Mouse (Mus musculus) brown adipose tissue, adult 24 weeks (tissue): ENCODE results near the gene Ifngr1. TPM values are rescaled to one million over a fixed set of nuclear protein-coding genes. Genes with fewer than 3 reads are reported as not detected.
"Not testable (repeated sequence)": the region's sequence is repeated elsewhere in the genome, so short reads cannot be mapped to it uniquely, and the experiment has no call there.

ENCODE experiments used
- H3K27ac ChIP-seq: fragments of 200-500 bp; replicated peaks from 2 replicates; pipeline ENCODE4 v1.5.1; 2012; ENCODE audit warnings: low read depth, mild to moderate bottlenecking, low read length
- H3K4me1 ChIP-seq: fragments of 200-500 bp; 2 replicates; pipeline ENCODE4 v1.6.1; 2012; ENCODE audit warnings: low read length, mixed read lengths; ENCODE audit not compliant: control insufficient read depth, insufficient read depth, insufficient read length
- H3K4me3 ChIP-seq: fragments of 200-500 bp; 2 replicates; pipeline ENCODE4 v1.5.1; 2012; ENCODE audit warnings: low read depth, mild to moderate bottlenecking, low read length, moderate library complexity; ENCODE audit not compliant: insufficient read depth
- polyA plus RNA-seq: library from polyadenylated mRNA; stranded (reverse); fragments of >200 nt; gene quantifications from 2 replicates; pipeline ENCODE4 v1.2.4, GENCODE M21; 2012; ENCODE audit not compliant: missing spikeins, insufficient read depth, insufficient read length

Gene Ifngr1
- polyA plus RNA-seq, 1 experiment = 46.2 TPM

DNA sequence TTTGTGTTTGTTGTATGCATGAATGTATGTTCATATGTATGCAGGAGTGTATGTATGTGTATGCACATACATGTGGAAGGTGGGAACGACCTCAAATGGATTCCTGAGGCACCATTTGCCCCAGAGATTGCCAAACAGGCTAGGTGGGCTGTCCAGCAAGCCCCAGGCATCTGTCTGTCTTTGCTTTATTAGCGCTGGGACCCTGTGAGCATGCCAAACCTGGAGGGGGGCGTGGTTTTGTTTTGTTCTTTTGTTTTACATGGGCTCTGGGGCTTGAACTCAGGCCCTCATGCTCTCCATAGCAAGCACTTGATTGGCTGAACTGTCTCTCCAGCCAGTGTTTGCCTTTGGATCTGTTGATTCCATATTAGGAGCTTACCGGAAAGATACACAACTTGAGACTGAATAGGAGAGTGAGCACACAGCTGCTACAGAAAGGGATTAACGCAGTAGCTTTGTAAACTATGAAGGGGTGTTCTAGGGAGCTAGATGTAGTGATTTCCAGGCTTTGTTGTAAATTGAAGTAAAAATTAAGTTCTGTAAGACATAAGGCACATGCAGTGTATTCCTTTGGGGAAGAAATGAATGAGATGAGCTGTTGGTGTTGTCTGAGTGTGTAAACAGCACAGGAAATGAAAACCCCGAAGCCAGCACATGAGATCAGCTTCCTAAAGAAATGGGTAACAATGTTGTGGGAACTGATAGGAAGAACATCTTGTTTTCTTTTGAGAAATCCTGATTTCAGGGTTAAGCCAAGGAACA is 7.8 kb downstream of the Ifngr1 start:
- peaks cover 20% of the 10 kb centered on the region for H3K4me1 ChIP-seq
- no peak overlapping the region for H3K4me3 ChIP-seq
- H3K27ac ChIP-seq = peak overlapping the region; percentile 61

DNA sequence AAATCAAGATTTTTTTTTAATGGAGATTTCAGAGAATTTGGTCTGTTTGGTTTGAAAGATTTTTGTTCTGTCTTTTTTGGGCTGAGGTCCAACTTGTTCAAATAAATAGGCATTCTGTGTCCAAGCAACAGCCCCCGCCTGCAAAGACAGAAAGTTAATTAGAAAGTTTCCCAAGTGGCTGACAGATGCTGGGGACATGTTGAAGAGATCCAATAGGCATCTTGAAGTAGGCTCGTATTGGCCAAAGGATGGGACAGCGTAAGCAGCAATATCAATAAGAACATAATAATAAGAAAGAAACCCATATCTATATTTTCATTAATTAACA is 8.3 kb downstream of the Ifngr1 start:
- Histone ChIP-seq H3K4me1 (peaks cover 17% of the 10 kb centered on the region; the same call in 1 of the 2 replicates), H3K27ac (peak overlapping the region; percentile 19), H3K4me3 (no peak overlapping the region)

DNA sequence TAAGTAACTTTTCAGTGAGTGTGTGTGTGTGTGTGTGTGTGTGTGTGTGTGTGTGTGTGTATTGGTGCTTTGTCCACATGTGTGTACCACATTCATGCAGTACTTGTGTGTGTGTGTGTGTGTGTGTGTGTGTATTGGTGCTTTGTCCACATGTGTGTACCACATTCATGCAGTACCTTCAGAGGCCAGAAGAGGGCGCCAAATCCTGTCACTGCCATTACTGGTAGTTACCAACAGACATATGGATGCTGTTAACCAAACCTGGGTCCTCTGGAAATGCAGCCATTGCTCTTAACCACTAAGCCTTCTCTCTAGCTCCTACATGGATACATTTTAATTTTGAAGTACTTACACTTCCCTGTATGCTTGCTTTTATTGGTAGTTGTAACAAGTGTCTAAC is 9.8 kb downstream of the Ifngr1 start:
- H3K4me3 ChIP-seq, H3K27ac ChIP-seq, H3K4me1 ChIP-seq: not testable (repeated sequence)

DNA sequence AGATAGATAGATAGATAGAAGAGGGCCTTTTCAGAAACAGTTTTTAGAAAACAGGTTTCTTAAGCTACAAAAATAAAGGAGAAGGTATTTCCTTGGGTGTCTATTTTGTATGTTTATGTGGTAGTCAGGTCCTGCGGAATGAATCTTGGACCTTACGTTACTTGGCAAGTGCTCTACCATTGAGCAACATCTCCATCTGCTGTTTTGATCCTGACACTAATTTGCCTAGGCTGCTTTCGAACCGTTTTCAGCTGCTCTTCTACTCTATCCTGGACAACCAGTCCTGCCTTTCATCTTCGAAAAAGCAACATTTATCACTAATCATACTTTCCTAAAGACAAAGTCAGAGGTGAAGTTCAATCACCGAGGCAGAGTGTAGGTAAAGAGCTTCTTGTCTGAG is 11.5 kb downstream of the Ifngr1 start:
- Histone ChIP-seq H3K27ac (no peak overlapping the region), H3K4me1 (peaks cover 8% of the 10 kb centered on the region; the same call in 1 of the 2 replicates)

DNA sequence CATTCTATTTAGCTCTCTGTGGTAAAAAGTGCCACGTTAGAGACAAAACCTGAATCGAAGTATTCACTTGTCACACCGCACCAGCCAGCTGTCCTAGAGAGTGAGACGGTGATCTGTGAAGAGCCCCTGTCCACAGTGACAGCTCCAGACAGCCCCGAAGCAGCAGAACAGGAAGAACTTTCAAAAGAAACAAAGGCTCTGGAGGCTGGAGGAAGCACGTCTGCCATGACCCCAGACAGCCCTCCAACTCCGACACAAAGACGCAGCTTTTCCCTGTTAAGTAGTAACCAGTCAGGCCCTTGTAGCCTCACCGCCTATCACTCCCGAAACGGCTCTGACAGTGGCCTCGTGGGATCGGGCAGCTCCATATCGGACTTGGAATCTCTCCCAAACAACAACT is 17.4 kb downstream of the Ifngr1 start:
- H3K4me1 ChIP-seq = peaks cover 24% of the 10 kb centered on the region
- H3K27ac ChIP-seq = no peak overlapping the region
- H3K4me3 ChIP-seq = no peak overlapping the region

More for the DNA sequence above, 11.5 kb downstream of the Ifngr1 start:
- no peak overlapping the region for H3K4me3 ChIP-seq

DNA sequence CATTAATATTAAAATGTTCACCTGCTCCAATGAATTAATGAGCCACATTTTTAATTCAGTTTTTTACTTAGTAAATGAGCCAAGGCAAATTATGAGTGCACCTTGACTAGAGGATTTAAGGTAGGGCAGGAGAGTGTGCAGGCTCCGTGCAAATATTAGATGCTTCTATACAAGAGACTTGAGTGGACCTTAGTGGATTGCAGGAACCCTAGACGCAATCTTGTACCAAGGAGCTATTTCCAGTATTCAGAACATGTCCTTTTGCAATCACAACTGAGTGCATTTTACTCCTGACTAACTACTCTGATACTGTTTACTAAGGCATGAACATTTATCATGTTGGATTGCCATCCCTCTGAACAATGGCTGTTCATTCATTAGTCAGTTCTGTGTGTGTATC is 19.9 kb downstream of the Ifngr1 start:
- Histone ChIP-seq H3K4me1 (peaks cover 26% of the 10 kb centered on the region), H3K27ac (no peak overlapping the region), H3K4me3 (no peak overlapping the region)

DNA sequence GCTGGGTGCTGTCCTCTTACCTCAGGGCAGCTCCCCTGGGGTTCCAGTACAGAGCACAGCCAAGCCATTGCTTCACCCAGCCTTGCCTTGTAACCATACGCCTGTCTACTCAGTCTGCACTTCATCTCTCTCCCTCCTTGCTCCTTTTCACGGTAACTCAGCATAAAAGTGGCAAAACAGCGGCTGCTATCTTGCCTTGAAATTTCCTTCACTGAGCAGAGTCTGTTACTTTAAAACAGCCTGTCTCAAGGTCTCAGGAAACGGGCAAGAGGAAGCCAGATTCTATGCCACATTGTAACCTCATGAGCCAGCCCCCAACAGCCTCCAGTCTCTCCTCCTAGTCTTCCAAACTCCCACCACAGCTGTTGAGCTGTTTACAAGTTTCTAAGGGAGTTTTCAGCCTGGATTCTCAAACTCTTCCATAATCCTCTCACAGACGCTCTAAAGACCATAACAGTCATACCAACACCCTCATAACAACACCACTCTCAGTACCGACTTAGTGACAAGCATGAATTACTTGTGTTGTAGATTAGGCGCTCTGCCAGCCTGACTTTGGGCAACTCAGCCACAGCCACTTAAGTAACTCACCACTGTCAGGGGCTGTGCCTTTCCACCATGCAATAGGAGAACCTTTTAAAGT is 21.5 kb downstream of the Ifngr1 start:
- Histone ChIP-seq H3K4me1 (peaks cover 26% of the 10 kb centered on the region), H3K4me3 (no peak overlapping the region), H3K27ac (peak overlapping the region; percentile 84)

DNA sequence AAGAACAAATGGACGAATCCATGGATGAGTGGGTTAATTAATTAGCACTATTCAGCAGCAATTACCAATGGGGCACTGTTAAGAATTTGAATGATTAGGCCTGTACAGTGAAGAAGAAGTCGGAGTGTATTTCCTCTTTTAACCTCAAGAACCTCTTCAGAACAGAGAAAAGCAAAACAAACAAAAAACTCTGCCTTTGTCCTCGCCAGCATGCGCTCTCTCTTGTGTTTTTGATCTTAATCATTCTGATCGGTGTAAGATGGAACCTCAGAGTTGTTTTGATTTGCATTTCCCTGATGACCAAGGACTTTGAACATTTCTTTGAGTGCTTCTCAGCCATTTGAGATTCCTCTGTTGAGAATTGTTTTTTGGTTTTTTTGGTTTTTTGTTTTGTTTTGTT is 28.0 kb downstream of the Ifngr1 start:
- Histone ChIP-seq H3K4me3 (no peak overlapping the region), H3K4me1 (no peaks in the 10 kb centered on the region), H3K27ac (no peak overlapping the region)

DNA sequence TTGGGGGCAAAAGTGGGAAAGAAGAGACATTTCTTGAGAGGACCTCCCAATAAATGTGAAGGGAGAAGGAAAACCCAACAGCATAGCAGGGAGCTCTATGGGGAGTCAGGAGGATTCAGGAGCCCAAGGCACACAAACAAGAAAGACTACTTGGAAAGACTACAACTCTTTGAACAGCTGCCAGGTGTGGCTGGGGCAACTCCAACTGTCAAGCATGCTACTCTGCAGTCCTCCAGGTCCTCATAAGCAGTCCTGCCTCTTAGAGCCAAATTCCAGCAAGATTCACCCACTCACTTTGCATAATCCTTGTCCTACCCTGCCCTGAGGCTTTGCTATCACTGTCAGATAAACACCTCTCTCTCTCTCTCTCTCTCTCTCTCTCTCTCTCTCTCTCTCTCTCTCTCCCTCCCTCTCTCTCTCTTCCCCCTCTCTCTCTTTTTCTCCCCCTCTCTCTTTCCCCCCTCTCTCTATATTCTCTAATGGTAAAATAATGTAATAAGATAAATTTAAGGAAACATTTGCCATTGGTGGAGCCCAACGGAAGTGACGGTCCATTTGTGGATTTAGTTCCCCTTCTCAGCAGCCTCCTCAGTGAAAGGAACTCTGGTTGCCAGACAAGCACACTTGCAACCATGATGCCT is 29.8 kb downstream of the Ifngr1 start, which contains the start of gene Il22ra2:
Il22ra2 (plus strand) TSS at position 591 of the 641 bp plus-strand sequence.
- Histone ChIP-seq H3K4me3 (no peak within 1 kb of the TSS), H3K27ac (no peak within 1 kb of the TSS), H3K4me1 (no peaks in the 10 kb centered on the region)

DNA sequence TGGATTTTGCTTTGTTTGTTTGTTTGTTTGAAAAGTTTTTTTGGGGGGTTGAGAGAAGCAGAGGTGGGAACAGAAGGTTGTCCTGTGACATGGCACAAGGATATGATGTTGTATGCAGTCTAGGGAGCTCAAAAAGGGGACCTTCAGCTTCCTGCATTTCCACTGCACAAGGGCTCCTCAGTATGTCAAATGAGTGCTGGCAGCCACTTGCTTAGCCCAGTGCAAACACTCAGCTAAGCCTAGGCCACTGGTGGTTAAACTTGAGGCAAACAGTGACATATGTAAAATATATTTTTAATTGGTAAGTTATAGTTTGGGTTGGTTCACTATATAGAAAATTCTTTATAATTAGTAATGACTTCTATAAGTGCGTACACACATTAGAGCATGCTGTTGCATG is 32.9 kb downstream of the Ifngr1 start:
- Histone ChIP-seq H3K27ac (no peak overlapping the region), H3K4me1 (no peaks in the 10 kb centered on the region), H3K4me3 (no peak overlapping the region)

DNA sequence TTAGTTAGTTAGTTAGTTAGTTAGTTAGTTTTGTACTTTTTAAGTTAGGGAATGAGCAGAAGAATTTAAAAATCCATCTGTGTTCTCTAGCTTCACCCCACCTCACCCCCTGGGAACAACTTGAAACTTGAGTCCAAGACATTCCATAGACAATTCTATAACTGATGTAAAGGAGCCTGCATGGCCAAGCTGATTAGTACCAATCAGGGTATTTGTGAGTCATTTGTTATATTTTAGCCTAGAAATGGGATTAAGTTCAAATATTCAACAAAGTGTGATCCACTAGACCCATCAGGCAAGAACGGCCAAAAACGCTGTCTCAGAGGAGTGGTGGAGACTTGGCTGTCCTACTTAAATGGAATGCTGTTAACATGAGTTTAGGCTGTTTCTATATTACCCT is 35.6 kb downstream of the Ifngr1 start:
- Histone ChIP-seq H3K27ac (peak overlapping the region; percentile 76), H3K4me1 (no peaks in the 10 kb centered on the region), H3K4me3 (no peak overlapping the region)

DNA sequence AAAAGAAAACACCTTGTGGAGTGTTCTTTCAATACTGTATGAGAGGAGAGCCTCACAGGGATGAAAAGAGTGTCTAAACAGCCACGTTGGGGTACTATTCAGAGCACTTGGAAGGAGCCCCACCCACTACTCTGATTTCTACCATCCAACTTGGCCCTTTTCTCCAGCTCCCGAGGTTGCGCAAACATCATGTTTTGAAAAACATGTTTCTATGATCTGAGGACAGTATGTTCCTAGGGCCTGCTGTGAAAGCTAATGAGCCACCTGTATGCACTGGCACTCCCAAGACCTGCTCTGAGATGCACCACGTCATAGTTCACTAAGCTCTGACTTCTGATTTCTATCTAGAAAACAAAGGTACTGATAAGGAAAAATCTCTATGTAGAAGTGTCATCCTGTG is 36.0 kb downstream of the Ifngr1 start:
- peak overlapping the region; percentile 76 for H3K27ac ChIP-seq

DNA sequence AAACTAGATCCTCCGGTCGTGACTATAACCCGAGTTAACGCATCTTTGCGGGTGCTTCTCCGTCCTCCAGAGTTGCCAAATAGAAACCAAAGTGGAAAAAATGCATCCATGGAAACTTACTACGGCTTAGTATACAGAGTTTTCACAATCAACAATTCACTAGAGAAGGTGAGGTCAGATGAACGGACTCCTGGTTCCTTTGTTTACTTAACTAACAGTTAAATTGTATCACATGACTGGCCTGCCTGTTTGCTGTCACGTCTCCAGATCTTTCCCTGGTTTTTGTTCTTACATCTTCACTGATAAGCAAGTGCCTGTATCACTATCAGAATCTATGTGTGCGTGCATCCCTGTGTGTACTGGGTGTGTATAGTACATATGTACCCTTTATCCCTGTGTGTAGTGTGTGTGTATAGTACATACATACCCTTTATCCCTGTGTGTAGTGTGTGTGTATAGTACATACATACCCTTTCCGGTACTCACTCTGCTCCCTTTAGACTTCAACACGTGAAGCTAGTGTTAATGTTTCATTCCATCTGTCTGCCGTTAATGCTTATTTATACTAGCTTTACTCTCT is 40.0 kb downstream of the Ifngr1 start:
- no peaks in the 10 kb centered on the region for H3K4me1 ChIP-seq
- H3K27ac ChIP-seq = no peak overlapping the region
- H3K4me3 ChIP-seq = no peak overlapping the region

More for the DNA sequence above, 36.0 kb downstream of the Ifngr1 start:
- Histone ChIP-seq H3K4me3 (no peak overlapping the region), H3K4me1 (no peaks in the 10 kb centered on the region)

DNA sequence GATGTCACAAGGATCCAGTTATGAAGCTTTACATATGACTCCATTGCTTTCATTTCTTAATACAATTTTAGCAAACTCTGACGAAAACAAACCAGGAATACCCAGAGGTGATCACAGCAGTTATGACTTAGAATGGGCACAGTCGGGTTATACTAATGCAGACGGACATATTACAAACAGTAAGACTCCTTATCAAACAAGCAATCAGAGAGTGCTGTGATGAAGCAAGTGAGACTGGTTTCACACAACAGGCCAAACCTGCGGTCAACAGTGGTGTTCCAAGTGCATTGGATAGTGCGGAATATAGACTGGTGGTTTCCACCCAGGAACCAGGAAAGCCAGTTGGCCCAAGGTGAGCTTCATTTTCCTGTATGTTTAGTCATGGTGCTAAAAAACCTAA is 47.1 kb downstream of the Ifngr1 start:
- Histone ChIP-seq H3K4me1 (no peaks in the 10 kb centered on the region), H3K27ac (no peak overlapping the region), H3K4me3 (no peak overlapping the region)

DNA sequence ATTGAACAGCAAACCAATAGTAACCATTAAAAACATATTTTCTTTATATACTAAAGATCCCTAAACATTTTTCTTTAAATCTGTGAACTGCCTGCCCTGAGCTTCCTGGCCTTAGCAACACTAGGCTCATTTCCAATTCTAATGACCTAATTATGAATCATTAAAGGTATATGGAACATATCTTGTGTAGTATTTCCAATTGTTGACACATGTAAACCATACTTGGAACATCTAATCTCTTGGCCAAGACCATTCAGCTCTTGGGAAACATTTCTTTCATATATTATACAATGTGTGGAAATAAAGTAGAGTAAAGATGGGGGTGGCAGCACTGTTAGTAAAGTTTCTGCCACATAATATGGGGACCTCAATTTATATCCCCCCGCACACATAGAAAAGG is 47.9 kb downstream of the Ifngr1 start:
- Histone ChIP-seq H3K27ac (no peak overlapping the region), H3K4me3 (no peak overlapping the region), H3K4me1 (no peaks in the 10 kb centered on the region)
